Mouse (Mus musculus) kidney, adult 2 months (tissue): ENCODE results near the gene Ypel3.

Experiments used
- CTCF ChIP-seq: fragments of 200-500 bp; conservative IDR thresholded peaks from 2 replicates; pipeline ENCODE4 v1.5.1; 2011; ENCODE audit warnings: low read depth, mild to moderate bottlenecking, control low read depth, low read length, moderate library complexity, mixed read lengths; ENCODE audit not compliant: insufficient read depth, insufficient read length
- POLR2A ChIP-seq: fragments of 200-500 bp; IDR thresholded peaks from one replicate; pipeline ENCODE4 v1.6.1; 2011; ENCODE audit warnings: low read depth, low read length, control low read depth

DNA sequence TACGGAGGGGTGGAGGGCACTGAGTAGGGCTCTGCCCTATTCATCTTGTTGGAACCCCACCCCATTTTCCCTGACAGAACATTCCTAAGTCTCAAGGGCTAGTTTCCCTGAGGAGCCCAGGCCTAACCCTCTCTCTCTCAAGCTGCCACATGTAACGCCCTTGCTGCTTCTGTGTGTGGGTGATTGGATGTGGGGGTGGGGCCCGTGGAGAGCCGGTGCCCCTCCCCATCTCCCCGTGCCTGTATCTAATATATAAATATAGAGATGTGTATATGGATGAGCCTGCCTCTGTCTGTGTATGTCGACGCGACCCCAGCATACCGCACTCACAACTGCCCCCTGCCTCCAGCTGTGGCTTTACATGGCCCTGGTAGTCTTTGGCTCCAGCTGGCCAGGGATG lies 11.2 kb upstream of the Ypel3 start:
- TF ChIP-seq CTCF (no peak), POLR2A (no peak)
